Mouse (Mus musculus) testis, adult 2 months (tissue): ENCODE measurements at regions not wholly inside any gene's neighbourhood (a gene's known extent, or its start where the extent isn't known, plus 50 kb on each side); places are given as distances from the start of the nearest gene placed in this dataset.

ENCODE experiments used
- CTCF ChIP-seq: fragments of 200-500 bp; IDR thresholded peaks from 2 replicates; pipeline ENCODE4 v1.5.1; 2012; ENCODE audit warnings: low read depth, mild to moderate bottlenecking, inconsistent platforms, low read length, moderate library complexity; ENCODE audit not compliant: control insufficient read depth, insufficient read depth, insufficient replicate concordance
- POLR2A ChIP-seq: fragments of 200-500 bp; IDR thresholded peaks from 2 replicates; pipeline ENCODE4 v1.6.1; 2012; ENCODE audit warnings: low read depth, mild to moderate bottlenecking, inconsistent platforms, low read length, moderate library complexity; ENCODE audit not compliant: control insufficient read depth

DNA sequence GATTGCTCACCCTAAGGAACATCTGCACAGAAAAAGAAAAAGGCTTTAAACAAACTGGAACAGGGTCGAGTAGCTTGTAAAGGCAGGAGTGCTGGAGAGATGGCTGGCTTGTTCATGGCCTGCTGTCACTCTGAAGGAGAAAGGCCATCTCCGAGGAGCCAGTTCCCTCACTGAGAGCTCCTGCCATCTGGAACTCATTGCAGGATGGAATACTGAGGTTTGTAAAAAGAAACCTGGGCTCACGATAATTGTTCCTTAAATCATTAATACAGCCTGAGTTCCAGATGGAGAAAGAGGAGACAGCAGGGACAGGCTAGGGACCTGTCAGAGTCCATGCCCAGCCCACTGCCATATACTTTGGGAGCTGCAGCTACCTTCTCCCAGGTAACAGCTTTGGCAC, 100.8 kb upstream of the Gm12830 start:
- TF ChIP-seq CTCF, result no peak
- TF ChIP-seq POLR2A, result no peak
